Mouse (Mus musculus) erythroblast, embryonic 14.5 days (primary cell): Measurements from ENCODE around the gene Tns2.

Experiments used
- GATA1 ChIP-seq: IDR thresholded peaks from 2 replicates; pipeline ENCODE4 v1.6.1; 2012; ENCODE audit warnings: low read length, inconsistent platforms, mixed read lengths
- TAL1 ChIP-seq: IDR thresholded peaks from 3 replicates; pipeline ENCODE4 v1.6.1; 2012; ENCODE audit warnings: low read length, inconsistent platforms, mixed read lengths

- TF ChIP-seq GATA1 (no peak), TAL1 (no peak)
Observed at GRCm38 (mm10) chr15:102114651-102115260, 14.5 kb downstream of the Tns2 start.
